Mouse (Mus musculus) olfactory bulb, adult 2 months (tissue): ENCODE data around the gene Mrc2. TPM values are rescaled to one million over a fixed set of nuclear protein-coding genes. Genes with fewer than 3 reads are reported as not detected.

Experiments
- H3K27ac ChIP-seq: fragments of 200-500 bp; 2 replicates; pipeline ENCODE4 v1.5.1; 2012; ENCODE audit warnings: low read depth, low read length; ENCODE audit not compliant: insufficient read depth
- H3K4me1 ChIP-seq: fragments of 200-500 bp; 2 replicates; pipeline ENCODE4 v1.6.1; 2012; ENCODE audit warnings: low read length; ENCODE audit not compliant: control insufficient read depth, insufficient read depth
- H3K4me3 ChIP-seq: fragments of 200-500 bp; 2 replicates; pipeline ENCODE4 v1.5.1; 2012; ENCODE audit warnings: mild to moderate bottlenecking, low read depth, low read length, moderate library complexity; ENCODE audit not compliant: insufficient read depth
- CTCF ChIP-seq: fragments of 200-500 bp; IDR thresholded peaks from 2 replicates; pipeline ENCODE4 v1.5.1; 2012; ENCODE audit warnings: low read depth, mild to moderate bottlenecking, low read length, moderate library complexity; ENCODE audit not compliant: insufficient read depth
- POLR2A ChIP-seq: fragments of 200-500 bp; IDR thresholded peaks from 2 replicates; pipeline ENCODE4 v1.6.1; 2012; ENCODE audit warnings: mild to moderate bottlenecking, low read depth, low read length, moderate library complexity; ENCODE audit not compliant: insufficient read depth
- WGBS: fragments of 180-500 bp; shearing (Covaris S2); methylation state at CpG from one replicate; pipeline ENCODE4 v1.1.7; 2018; 5-methylcytosine and 5-hydroxymethylcytosine counted together
- polyA plus RNA-seq: library from polyadenylated mRNA; stranded (reverse); fragments of >200 nt; gene quantifications from 2 replicates; pipeline ENCODE4 v1.2.4, GENCODE M21; 2012; ENCODE audit warnings: low replicate concordance; ENCODE audit not compliant: missing spikeins, insufficient read depth, insufficient read length

The Mrc2 gene
- polyA plus RNA-seq, 1 experiment, result not detected

DNA sequence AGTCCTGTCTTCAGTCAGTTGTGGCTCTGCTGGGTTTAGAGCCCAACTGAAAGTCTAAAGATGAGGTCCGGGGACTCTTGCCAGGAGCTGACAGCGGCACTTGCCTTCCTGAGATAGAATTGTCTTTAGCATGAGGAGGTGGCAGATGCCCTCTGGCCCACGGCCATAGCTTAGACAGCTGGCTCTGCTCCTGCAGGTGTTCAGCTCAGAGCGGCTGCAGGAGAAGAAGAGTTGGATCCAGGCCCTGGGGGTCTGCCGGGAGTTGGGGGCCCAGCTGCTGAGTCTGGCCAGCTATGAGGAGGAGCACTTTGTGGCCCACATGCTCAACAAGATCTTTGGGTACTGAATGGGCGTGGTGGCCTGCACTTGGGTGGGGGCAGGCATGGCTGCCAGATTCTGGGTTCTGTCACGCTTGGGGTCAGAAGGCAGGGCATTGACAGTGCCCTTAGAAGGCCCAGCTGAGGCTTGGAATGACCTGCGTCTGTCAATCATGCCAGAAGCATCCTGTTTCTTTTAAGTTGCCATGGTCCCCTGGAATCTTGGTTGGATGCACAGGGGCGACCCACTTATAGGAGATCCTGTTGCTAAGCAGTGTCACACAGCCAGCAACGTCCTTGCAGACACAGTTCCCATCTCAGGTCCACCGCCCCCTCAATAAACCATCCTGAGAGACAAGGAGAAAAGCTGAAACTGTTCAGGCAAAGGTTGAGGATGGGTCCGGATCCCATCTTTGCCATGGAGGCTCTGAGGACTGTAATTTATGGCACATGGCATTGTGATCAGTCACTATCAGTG, 46.4 kb downstream of the Mrc2 start:
- Histone ChIP-seq H3K4me1 (no peaks in the 10 kb centered on the region), H3K27ac (no peak overlapping the region), H3K4me3 (no peak overlapping the region)
- TF ChIP-seq POLR2A (no peak), CTCF (no peak)
- 72% methylated on average over 12 of the region's 12 CpGs for WGBS

DNA sequence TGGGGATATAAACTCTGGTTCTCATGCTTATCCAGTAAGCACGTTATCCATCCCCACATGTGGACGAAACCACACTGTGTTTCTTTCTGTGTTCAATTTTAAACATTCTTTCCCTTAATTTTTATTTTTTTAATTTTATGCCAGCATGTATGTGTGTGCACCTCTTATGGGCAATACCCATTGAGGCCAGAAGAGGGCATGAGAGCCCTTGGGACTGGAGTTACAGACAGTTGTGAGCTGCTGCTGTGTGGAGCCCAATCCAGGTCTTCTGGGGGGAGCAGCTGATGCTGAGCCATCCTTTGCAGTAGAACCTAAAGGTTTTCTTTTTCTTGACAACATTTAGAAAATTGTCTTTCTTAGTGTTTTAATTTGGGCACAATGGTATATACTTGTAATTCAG, 52.8 kb downstream of the Mrc2 start:
- Histone ChIP-seq H3K4me1 (peaks cover 8% of the 10 kb centered on the region), H3K27ac (no peak overlapping the region), H3K4me3 (no peak overlapping the region)
- 87% methylated on average over 2 of the region's 2 CpGs for WGBS
- TF ChIP-seq POLR2A (no peak), CTCF (no peak)

DNA sequence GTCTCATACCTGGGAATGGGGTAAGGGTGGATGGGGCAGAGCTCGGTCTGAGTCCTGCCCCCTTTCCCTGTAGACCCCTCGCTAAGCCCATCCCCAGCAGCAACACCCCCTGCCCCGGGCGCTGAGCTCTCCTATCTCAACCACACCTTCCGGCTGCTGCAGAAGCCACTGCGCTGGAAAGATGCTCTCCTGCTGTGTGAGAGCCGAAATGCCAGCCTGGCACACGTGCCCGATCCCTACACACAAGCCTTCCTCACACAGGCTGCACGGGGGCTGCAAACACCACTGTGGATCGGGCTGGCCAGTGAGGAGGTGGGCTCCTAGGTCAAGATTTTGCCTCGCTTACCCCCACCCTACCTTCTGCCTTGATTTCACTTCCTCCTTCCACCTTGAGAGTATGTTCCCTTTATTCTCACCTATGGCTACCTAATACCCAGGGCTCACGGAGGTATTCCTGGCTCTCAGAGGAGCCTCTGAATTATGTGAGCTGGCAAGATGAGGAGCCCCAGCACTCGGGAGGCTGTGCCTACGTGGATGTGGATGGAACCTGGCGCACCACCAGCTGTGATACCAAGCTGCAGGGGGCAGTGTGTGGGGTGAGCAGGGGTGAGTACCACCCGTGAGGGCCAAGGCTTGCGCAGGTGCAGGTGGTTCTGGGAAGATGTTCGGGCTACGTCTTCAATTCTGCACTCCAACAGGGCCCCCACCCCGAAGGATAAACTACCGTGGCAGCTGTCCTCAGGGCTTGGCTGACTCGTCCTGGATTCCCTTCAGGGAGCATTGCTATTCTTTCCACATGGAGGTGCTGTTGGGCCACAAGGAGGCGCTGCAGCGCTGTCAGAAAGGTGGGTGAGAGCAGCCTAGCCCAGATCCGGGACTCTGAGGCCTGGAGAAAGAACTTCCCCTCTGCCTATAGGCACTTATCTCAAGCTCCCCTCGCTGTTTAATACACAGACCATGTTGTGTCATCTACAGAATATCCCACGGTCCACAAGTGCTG, 55.0 kb downstream of the Mrc2 start:
- Histone ChIP-seq H3K4me1 (peaks cover 8% of the 10 kb centered on the region), H3K27ac (no peak overlapping the region), H3K4me3 (no peak overlapping the region)
- 52% methylated on average over 28 of the region's 28 CpGs for WGBS
- peak; percentile 89 for TF ChIP-seq CTCF
- no peak for TF ChIP-seq POLR2A

DNA sequence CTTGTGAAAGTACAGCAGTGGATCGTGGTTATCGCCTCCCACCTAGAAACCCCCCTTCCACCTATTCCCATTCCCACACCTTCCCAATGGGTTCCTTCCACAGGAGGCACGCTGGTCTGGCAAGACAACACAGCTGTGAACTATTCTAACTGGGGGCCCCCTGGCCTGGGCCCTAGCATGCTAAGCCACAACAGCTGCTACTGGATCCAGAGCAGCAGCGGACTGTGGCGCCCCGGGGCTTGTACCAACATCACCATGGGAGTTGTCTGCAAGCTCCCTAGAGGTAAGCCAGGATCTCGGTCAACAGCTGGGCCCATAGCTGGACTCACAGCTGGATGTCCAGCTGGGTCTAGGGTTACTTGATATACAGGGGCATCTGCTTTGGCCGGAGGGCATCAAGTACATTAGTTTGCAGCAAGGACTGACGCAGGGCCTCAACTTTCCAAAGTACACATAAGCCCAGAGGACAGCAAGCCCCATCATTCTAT, 56.1 kb downstream of the Mrc2 start:
- TF ChIP-seq POLR2A (no peak), CTCF (no peak)
- 94% methylated on average over 9 of the region's 9 CpGs for WGBS
- Histone ChIP-seq H3K4me3 (no peak overlapping the region), H3K27ac (no peak overlapping the region), H3K4me1 (peaks cover 14% of the 10 kb centered on the region)

DNA sequence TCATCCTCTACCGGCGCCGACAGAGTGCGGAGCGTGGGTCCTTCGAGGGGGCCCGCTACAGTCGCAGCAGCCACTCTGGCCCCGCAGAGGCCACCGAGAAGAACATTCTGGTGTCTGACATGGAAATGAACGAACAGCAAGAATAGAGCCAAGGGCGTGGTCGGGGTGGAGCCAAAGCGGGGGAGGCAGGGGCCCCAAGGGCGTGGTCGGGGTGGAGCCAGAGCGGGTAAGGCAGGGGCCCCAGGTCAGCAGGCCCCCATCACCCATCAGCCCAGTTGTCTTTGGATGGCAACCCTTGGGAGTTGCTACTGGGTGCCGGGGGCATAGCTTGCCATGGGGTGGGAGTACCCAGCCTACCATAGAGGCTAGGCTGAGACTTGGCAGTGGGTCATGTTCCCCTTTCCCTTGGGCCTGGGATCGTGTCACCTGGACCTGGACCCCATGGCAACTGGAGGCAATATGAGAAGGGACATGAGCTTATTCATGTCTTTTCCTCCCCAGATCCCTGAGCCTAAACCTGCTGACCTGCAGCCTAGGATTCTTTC, 57.4 kb downstream of the Mrc2 start:
- 95% methylated on average over 19 of the region's 19 CpGs for WGBS
- peaks cover 14% of the 10 kb centered on the region for H3K4me1 ChIP-seq
- TF ChIP-seq CTCF, result no peak
- H3K4me3 ChIP-seq, result no peak overlapping the region
- H3K27ac ChIP-seq, result no peak overlapping the region

DNA sequence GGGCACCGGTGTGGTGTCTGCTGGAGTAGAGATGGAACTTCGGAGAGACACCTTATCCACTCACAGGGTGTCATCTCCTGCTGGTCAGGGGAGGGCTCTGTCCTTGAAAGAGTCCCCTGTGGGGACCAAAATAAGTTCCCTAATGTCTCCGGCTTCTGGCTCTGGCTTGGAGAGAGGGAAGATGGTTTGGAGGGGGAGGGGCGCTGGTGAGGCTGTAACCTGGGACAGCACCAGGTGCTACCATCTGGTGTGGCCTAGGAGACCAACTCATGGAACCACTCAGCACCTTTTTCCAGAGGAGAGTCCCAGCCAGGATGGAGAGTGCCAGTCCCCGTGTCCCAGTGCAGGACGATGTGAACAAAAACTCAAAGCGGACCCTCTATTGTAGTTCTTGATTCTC, 58.2 kb downstream of the Mrc2 start:
- WGBS, result 93% methylated on average over 7 of the region's 7 CpGs
- TF ChIP-seq POLR2A (no peak), CTCF (no peak)
- no peak overlapping the region for H3K4me3 ChIP-seq
- peaks cover 14% of the 10 kb centered on the region for H3K4me1 ChIP-seq
- no peak overlapping the region for H3K27ac ChIP-seq

DNA sequence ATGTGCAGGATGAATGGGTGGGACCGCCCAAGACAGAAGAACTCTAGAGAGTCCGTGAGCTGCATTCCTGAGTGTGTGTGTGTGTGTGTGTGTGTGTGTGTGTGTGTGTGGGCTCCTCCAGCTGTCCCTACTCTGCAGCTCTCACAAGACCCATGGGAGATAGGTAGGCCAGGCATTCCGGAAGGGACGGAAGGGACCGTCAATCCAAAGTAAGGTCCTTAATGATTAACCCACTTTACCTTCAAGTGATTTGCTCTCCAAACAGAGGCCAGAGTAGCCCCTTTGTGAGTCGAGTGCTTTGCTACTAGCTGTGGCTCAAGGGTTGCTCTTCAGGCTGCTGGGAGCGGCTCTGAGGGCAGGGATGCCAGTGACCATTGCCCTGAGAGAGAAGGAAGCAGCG, 59.7 kb downstream of the Mrc2 start:
- 87% methylated on average over 8 of the region's 8 CpGs for WGBS
- peaks cover 12% of the 10 kb centered on the region for H3K4me1 ChIP-seq

DNA sequence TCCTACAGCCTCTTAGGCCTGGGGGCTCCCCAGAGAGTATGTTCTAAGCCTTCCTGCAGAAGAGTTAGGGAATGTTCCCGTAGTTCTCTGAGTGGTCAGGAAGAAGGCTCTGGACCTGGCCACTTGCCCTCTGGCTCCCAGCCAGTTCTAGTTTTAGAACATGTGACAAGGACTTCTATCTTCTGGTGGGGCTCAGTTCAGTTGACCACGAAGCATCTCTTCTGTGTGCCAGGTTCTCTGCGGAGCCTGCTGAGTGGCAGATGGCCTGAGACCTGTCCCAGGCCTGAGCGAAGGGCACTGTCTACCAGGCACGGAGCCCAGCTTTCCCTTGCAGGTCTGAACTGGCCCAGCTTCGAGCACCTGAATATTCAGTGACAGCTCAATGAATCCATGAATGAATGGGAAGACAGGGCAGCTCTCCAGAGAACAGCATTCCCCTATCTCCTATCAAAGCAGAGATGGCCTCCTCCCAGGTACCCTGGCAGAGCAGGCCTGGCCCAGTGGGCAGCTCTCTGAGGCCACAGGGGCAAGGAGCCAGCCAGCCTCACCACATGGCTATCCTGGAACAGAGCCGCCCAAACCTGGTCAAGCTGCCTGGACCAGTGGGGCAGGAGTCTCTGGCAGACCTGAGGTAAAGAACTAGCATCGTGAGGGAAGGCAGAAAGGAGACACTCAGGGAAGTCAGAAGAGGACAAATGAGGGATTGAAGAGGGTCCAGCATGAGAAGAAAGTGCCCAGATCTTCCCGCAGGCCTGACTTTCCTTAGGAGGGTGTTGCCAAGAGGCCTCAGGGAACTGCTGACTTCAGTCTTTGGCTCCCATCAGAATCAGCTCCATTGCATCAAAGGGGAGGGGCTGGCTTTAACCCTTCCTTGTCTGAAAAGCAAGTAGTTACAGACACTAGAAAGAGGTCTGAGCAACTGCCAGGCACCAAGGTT, 60.8 kb downstream of the Mrc2 start:
- Histone ChIP-seq H3K4me3 (no peak overlapping the region), H3K27ac (no peak overlapping the region), H3K4me1 (0 out of 2 replicates have a peak, but pooled peaks cover 6% of the 10 kb centered on the region)
- TF ChIP-seq POLR2A (no peak), CTCF (no peak)
- 57% methylated on average over 9 of the region's 9 CpGs for WGBS

More for the DNA sequence above, 59.7 kb downstream of the Mrc2 start:
- H3K27ac ChIP-seq, result no peak overlapping the region
- TF ChIP-seq POLR2A, result no peak
- TF ChIP-seq CTCF, result no peak
- no peak overlapping the region for H3K4me3 ChIP-seq
